Mouse (Mus musculus) liver, embryonic 14.5 days (tissue): ENCODE measurements around the gene Tmem104.

Experiments
- CTCF ChIP-seq: IDR thresholded peaks from 2 replicates; pipeline ENCODE4 v1.5.1; 2016; ENCODE audit warnings: antibody characterized with exemption, low read depth, control low read depth
- EP300 ChIP-seq: IDR thresholded peaks from 2 replicates; pipeline ENCODE4 v1.6.1; 2016; ENCODE audit warnings: antibody characterized with exemption, low read depth

DNA sequence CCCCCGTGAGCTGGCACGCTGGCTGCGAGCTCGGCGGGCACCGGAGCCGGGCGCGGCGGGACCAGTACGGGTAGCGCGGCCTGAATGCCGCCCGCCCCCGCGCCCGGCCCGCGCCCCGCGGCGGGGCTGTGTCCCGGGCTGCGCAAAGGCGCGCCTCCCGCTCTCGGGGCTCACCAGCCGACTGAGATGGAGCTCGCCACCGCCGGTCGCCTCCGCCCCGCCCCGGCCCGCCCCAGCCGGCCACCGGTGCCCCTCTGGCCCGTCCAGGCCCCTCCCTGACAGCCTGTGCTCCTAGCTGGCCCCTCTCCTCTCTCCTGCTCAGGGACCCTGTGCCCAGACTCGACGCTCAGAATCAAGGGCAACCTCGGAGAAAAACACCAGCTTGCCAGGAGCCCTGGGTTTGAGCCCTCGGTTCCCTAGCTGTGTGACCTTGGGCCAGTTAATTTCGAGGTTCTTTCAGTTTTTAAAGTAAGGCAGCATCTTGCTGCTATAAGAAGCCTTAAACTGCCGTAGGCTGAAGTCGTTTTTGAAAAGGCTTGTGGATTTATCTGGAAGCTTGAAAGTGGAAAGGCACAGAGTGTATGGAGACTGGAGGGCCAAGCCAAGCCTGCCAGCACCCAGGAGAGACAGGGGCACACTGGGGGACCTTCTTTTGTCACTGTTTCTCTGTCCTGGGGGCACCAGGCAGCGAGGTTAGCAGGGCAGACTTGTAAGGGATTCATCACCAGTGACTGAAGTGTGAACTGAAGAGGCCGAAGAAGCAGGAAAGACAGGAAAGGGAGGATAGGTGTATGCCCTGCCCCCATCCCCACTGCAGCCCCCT is 80.0 kb downstream of the Tmem104 start, which contains the start of gene Grin2c:
- TF ChIP-seq CTCF (no peak), EP300 (no peak)
